Mouse (Mus musculus): ENCODE measurements around the gene Senp1. TPM values are rescaled to one million over a fixed set of nuclear protein-coding genes. Genes with fewer than 3 reads are reported as not detected.

The Senp1 gene
- total RNA-seq, 4 experiments from 2014 or later: 13.8 to 16.1 (median 14.9) TPM

GRCm38 (mm10) chr15:98048918-98049700 lies 44.4 kb downstream of the Senp1 start:
- DNase-seq (ENCODE audit: low spot score in 2 of 2): no peak

GRCm38 (mm10) chr15:98044387-98044786 lies 49.2 kb downstream of the Senp1 start:
- DNase-seq (ENCODE audit: low spot score in 2 of 2): no peak

DNA sequence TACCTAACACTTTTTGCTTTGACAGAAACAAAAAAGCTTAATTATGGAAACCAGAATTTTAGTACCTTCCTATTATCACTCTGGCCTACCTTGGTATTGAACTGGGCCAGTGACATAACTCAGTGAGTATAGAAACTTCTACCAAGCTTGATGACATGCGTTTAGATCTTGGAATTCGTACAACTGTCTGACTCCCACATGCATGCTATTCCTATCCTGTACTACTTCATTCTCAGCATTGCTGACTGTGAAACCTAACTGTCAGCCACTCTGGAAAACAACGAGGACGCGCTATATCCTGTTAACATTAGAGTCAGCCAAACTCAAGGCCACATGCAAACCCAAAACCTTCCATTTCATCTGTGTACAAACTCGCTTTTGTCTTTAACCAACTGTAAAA lies 49.6 kb downstream of the Senp1 start:
- DNase-seq (ENCODE audit: low spot score in 2 of 2): no peak

DNA sequence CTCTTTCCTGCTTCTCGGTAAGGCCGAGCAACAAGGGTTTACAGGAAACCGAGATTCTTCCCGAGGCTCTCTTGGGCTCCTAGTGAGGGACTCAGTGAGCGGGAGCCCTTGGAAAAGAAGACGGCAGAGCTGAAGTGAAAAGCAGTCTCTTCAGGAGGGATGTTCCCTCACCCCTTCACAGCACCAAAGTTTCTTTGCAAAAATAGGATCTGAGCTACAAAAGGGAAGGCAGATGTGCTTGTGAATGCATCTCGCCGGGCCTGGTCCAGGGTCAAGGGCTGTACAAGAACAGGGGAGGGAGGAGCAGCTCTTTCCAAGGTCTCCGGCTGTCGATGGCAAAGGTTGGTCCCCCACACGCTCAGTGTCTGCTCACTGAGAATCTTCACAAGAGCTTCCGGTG lies 51.0 kb downstream of the Senp1 start:
- DNase-seq (ENCODE audit: low spot score in 2 of 2): no peak

DNA sequence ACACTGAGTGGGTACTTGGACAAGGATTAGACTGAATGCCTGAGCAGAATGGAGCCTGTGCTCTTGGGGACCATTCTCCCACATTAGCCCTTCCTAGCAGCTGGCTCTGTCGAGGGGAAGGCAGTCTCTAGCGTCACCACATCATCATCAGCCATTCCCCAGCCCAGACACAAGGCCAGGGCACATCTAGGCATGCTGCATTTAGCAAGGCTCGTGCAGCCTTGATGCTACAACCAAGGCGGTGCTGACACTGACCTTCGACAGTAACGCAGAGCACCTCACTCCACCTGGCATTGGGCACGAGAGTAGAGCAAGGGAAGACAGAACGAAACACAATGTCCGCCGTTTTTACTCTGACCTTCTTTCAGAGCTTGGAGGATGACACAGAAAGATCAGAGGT lies 53.9 kb downstream of the Senp1 start:
- no peak for DNase-seq (ENCODE audit: low spot score in 2 of 2)

DNA sequence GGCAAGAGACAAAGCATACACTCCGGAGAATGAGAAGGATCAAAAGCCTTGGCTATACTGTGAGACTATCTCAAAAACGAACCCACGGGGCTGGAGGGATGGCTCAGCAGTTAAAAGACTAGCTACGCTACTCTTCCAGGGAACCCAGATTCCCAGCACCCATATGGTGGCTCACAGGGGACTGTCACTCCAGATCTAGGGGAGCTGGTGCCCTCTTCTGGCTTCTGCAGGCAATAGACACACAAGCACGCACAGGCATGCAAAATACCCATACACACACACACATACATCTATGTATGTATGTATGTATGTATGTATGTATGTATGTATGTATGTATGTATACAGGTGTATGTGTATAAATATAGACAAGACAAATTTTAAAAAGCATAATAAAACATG lies 57.0 kb downstream of the Senp1 start:
- no peak for DNase-seq (ENCODE audit: low spot score in 2 of 2)

- DNase-seq (ENCODE audit: low spot score in 2 of 2): no peak
Measured at GRCm38 (mm10) chr15:98035076-98035755, 58.3 kb downstream of the Senp1 start.

DNA sequence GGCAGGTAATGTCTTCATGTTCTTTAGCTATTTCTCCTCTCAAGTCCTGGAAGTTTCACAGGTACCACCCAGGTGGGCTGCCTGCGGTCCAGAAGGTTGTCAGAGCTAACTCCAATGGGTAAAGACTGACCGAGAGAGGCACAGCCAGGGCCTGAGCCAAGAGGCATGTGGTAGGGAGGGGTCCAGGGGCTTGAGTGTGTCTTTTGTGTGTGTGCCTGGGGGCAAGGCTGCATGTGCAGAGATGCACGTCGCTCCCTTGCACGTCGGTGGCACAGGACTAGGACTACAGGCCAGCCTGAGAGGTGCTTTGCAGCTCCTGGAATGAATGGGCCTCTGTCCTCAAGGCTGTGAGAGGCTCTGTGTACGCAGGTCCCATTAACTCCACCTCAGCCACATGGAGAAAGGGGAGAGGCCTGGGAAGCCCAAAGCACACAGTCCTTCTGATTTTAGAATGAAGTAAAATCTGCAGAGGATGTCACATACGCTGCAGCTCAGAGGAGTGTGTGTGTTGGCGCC lies 60.3 kb downstream of the Senp1 start:
- DNase-seq (ENCODE audit: low spot score in 2 of 2): no peak

DNA sequence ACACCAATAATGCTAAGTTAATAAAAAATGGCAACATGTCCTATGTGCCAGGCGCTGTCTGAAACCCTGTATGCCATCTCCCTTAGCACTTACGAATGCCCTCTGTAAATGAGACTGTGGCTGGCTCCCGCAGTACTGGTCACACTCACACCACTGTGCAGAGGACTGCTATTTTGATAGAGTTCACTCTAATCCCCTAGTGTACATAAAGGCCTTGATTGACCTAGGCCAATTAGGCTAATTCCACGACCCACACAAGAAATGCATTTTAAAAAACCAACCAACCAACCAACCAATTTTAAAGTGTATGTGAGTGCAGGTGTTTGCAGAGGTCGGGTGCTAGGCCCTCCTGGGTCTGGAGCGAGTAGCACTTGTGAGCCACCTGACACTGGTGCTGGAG lies 63.7 kb downstream of the Senp1 start:
- no peak for DNase-seq (ENCODE audit: low spot score in 2 of 2)

- no peak for DNase-seq (ENCODE audit: low spot score in 2 of 2)
Measured at GRCm38 (mm10) chr15:98026967-98027904, 66.3 kb downstream of the Senp1 start.

DNA sequence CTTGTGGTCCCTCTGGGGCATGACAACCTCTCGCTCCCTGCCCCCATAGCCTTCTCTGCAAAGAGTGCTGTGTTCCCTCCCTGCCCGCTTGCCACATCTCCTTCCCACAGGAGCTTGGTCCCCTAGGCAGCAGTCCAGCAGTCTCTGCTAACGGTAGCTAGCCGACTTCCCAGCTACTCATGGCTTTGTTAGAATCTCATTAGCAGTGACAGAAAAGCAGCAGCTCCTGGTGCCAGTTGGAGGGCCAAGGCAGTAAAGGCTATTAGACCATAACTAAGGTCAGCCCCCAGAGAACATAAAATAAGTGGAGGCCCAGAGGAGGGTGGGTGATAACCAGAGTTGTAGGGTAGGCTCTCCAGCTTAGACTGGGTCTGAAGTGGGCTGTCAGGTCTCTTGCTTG lies 67.9 kb downstream of the Senp1 start:
- no peak for DNase-seq (ENCODE audit: low spot score in 2 of 2)

- DNase-seq (ENCODE audit: low spot score in 2 of 2): no peak
Measured at GRCm38 (mm10) chr15:98023137-98023536, 70.4 kb downstream of the Senp1 start.

- no peak for DNase-seq (ENCODE audit: low spot score in 2 of 2)
Measured at GRCm38 (mm10) chr15:98021886-98022285, 71.7 kb downstream of the Senp1 start.

- no peak for DNase-seq (ENCODE audit: low spot score in 2 of 2)
Measured at GRCm38 (mm10) chr15:98019047-98019446, 74.5 kb downstream of the Senp1 start.

DNA sequence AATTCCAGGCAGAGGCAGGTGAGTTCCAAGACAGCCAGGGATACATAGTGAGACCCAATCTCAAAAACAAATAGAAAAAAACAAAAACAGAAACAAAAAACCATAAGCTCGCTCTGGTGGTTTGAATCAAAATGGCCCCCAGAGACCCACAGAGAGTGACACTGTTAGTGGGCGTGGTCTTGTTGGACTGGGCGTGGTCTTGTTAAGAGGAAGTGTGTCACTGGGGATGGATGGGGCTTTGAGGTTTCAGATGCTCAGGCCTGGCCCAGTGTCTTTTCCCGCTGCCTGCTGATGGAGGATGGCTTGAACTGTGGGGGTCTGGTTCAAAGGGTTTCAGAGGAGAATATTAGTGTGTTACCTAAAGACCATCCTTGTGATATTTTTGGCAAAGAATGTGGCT lies 75.6 kb downstream of the Senp1 start:
- no peak for DNase-seq (ENCODE audit: low spot score in 2 of 2)

DNA sequence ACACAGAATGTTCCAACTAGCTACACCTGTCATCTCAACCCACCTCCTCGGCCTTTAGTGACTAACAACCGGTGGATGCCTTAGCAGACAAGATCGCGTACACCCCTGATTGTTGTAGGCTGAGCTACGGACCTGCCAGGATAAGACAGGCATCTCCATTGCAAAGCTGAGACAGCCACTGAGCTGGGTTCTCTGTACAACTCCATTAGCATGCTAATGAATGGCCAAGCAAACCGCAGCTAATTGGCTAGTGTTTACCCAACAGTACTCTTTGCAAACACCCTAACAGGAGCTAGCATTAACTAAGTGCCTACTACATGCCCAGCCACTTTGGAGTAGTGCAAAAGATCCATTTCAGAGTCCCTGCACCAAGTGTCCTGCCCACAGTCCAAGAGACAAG lies 80.7 kb downstream of the Senp1 start:
- no peak for DNase-seq (ENCODE audit: low spot score in 2 of 2)

DNA sequence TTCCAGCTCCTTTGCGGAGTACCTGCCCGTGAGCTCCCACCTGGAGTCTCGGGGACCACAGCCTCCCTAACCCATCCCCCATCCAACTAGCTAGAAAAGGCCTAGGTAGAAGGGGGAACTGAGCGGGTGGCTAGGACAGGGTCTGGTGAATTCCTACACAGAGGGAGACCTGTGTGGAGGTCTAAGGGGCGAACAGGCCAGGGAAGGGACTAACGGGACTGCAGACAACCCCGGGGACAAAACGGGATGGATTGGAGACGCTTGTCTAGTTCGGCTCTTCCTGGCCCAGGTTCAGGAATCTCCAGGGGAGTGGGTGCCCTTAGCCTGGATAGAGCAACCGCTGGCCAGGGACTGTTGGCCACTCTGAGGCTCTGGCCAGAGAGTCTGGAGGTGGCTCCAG lies 88.4 kb downstream of the Senp1 start:
- no peak for DNase-seq (ENCODE audit: low spot score in 2 of 2)

DNA sequence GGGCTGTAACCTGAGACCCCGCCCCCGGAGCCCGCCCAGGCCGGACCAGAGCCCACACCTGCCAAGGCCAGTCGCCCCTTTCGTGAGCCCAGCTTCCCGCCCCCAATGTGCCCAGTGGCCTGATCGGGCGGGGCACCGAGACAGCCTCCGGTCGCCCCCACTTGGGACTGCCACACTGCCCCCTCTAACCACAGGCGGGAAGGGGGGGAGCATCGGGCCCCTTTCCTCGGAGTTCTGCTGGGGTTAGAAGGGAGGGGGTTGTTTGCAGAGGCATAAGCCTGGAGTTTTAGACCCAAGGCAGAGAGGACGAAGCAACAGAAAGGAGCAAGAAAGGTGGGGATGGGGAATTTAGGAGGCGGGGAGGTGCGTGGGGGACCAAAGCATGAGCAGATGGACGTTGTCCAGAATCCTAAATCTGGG lies 88.8 kb downstream of the Senp1 start:
- no peak for DNase-seq (ENCODE audit: low spot score in 2 of 2)

DNA sequence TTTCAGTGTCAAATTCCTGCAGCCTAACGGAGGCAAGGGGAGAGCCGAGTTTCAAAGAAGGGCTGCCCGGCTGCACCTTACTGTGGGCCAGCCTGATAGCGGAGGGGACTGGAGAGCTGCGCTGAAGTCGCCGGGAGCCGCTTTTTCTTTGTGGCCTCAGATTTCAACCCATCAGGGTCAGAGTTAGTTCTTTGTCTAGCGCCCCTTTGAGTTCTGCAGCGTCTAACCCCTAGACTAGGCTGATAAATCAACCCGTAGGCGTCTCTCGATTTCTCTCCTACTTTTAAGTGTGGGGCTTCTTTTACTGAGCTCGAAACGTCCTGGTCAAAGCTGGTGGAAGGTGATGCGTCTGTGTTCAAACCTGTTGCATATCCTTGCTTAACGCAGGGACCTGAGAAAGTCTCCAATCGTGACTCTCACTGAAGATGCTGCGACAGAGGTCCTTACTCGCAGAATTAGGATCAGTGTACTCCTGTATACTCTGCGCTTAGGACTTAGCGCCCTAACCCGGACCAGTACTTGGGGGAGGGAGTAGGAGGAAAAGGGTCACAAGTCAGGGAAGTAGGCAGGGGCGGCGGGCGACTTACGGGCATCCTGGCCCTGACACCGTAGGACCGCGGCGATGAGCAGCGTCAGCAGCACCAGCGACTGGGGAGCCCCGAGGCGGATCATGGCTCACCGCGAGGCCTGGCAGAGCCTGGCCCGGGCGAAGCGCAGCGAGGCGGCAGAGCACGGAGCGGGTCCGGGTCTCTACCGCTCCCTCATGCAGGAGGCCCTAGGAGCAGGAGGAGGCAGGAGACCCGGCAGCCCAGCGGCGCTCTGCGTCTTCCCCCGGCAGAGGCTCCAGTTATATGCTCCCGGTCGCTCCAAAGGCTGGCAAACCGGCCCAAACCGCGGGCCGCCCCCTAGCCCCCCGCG lies 89.5 kb downstream of the Senp1 start, which contains the start of gene Col2a1:
Gene Col2a1 (minus strand): TSS at position 874 of the 918 bp plus-strand sequence.
- no peak for DNase-seq (ENCODE audit: low spot score in 2 of 2)

- DNase-seq (ENCODE audit: low spot score in 2 of 2): no peak
Measured at GRCm38 (mm10) chr15:98002991-98003821, 90.3 kb downstream of the Senp1 start.
